Mouse (Mus musculus): ENCODE results near the gene Akap13. TPM values are rescaled to one million over a fixed set of nuclear protein-coding genes. Genes with fewer than 3 reads are reported as not detected.
A peak's percentile ranks its signal among the peaks of the same experiment; 100 is the strongest.
"Not testable (repeated sequence)": the region's sequence is repeated elsewhere in the genome, so short reads cannot be mapped to it uniquely, and the experiment has no call there.

Akap13 gene
- polyA plus RNA-seq, 1 experiment from 2014 or later: 69.8 TPM

DNA sequence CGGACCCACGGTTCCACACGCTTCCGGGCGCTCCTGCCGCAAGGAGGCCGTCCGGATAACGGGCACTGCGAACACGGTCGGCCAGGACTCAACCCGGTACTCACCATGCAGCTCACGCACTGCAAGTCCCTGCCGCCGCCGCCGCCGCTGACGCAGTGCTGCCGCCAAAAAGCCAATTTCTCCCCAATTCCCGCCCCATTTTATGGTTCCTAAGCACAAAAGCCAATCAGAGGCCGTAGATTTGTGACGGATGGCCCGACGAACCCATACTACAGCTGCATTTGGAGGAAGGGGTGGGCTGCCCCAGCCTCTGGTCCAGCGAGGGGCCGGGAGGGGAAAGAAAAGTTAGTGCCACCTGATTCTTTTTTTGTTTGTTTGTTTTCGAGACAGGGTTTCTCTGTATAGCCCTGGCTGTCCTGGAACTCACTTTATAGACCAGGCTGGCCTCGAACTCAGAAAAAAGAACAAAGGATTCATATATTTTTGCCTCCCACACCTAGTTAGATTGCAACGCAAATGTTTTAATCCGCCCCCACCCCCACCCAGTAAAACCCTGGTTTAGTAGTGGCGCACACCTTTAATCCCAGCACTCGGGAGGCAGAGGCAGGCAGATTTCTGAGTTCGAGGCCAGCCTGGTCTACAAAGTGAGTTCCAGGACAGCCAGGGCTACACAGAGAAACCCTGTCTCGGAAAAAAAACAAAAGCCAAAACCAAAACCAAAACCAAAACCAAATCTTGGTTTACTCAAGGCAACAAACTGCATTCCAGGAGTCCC, 326.8 kb downstream of the Akap13 start:
- WGBS: 13% methylated on average over 36 of the region's 36 CpGs

DNA sequence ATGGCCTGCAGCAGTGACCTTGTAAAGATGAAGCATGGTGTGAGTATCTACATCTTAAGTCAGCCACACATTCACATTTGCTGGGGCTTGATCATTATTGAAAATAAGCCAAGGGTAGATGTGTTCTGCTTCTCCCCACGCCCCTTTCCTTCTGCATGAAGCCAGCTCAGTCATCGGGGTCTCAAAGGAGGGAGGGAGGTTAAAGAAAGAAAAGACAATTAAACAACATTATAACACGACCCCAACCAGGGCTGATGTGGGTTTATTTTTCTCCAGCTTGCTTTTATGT, 327.3 kb downstream of the Akap13 start:
- Histone ChIP-seq H3K4me3 (ENCODE audit: low read length) (no peak overlapping the region), H3K27me3 (ENCODE audit: control insufficient read depth, insufficient read depth, low read length) (no peaks in the 10 kb centered on the region), H3K27ac (ENCODE audit: low read depth, low read length) (no peak overlapping the region; the same call in 1 of the 2 replicates), H3K4me2 (replicated peaks; ENCODE audit: low read depth, low read length) (no peak overlapping the region), H3K9me3 (ENCODE audit: control insufficient read depth, low read length) (no peaks in the 10 kb centered on the region), H3K4me1 (ENCODE audit: control insufficient read depth, insufficient read depth, low read length) (peaks cover 9% of the 10 kb centered on the region), H3K9ac (ENCODE audit: low read depth, low read length) (no peak overlapping the region), H3K36me3 (ENCODE audit: control insufficient read depth, insufficient read depth, low read length) (peaks cover 13% of the 10 kb centered on the region)
- no peak for ATAC-seq (ENCODE audit: low FRiP score, low TSS enrichment)
- 46% methylated on average over 3 of the region's 3 CpGs for whole genome bisulfite sequencing

More for the DNA sequence above, 326.8 kb downstream of the Akap13 start:
- peaks cover 18% of the 10 kb centered on the region for H3K36me3 ChIP-seq (ENCODE audit: control insufficient read depth, insufficient read depth, low read length)
- H3K9ac ChIP-seq (ENCODE audit: low read depth, low read length): peak overlapping the region; percentile 66; the same call in 1 of the 2 replicates
- ATAC-seq (ENCODE audit: low FRiP score, low TSS enrichment): peak; percentile 92
- peaks cover 8% of the 10 kb centered on the region for H3K4me1 ChIP-seq (ENCODE audit: control insufficient read depth, insufficient read depth, low read length)
- H3K27ac ChIP-seq (ENCODE audit: low read depth, low read length): no peak overlapping the region; the same call in 1 of the 2 replicates
- H3K27me3 ChIP-seq (ENCODE audit: control insufficient read depth, insufficient read depth, low read length): no peaks in the 10 kb centered on the region
- H3K4me2 ChIP-seq (replicated peaks; ENCODE audit: low read depth, low read length): peak overlapping the region; percentile 58
- H3K4me3 ChIP-seq (ENCODE audit: low read length): peak overlapping the region; percentile 59
- H3K9me3 ChIP-seq (ENCODE audit: control insufficient read depth, low read length): no peaks in the 10 kb centered on the region

DNA sequence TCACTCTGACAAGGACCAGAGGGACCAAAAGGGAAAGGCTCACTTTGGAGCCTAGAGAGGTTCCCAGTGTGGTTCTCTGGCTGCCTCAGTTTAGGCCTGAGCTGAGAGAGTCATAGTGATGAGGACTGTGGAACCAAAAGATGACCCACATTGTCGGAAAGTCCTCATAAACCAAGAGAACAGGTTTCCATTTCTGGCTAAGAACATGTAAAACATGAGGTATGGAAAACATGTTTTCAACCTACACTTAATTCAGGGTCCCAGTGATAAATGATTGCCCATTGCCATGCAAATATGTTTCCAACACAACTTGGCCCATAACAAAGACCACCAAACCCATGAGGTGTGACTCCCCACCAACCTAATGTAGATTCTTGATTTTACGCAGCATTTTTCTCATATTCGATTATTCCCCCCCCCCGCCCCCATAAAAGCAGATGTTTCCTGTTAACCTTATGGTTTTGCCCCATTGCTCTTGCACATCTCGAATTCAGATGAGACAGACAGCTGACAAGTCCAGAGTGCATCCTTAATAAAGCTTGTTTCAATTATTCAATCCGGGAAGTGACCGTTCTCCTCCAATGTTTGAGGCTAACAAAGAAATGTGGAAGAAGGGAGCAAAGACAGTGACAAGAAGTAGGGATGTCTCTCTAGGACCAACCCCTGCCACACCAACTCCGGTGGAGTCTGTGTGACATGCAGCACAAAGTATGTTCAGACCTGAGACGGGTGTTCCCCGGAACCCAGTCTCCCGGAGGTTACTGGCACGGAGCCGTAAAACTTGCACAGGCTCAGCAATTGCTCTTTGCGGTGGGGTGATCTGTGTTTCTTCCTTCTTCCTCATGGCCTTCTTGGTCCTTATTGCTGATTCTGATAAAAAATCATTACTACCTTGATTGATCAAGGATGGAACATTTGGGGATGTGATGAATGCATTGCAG, 330.3 kb downstream of the Akap13 start:
- H3K27ac ChIP-seq (ENCODE audit: low read depth, low read length): no peak overlapping the region
- no peaks in the 10 kb centered on the region for H3K9me3 ChIP-seq (ENCODE audit: control insufficient read depth, low read length)
- H3K27me3 ChIP-seq (ENCODE audit: control insufficient read depth, insufficient read depth, low read length): no peaks in the 10 kb centered on the region
- H3K4me1 ChIP-seq (ENCODE audit: control insufficient read depth, insufficient read depth, low read length): peaks cover 15% of the 10 kb centered on the region
- no peak overlapping the region for H3K4me2 ChIP-seq (replicated peaks; ENCODE audit: low read depth, low read length)
- H3K36me3 ChIP-seq (ENCODE audit: control insufficient read depth, insufficient read depth, low read length): no peaks in the 10 kb centered on the region
- no peak overlapping the region for H3K4me3 ChIP-seq (ENCODE audit: low read length)
- H3K9ac ChIP-seq (ENCODE audit: low read depth, low read length): no peak overlapping the region
- no peak for ATAC-seq (ENCODE audit: low FRiP score, low TSS enrichment)
- WGBS: 63% methylated on average over 14 of the region's 14 CpGs

DNA sequence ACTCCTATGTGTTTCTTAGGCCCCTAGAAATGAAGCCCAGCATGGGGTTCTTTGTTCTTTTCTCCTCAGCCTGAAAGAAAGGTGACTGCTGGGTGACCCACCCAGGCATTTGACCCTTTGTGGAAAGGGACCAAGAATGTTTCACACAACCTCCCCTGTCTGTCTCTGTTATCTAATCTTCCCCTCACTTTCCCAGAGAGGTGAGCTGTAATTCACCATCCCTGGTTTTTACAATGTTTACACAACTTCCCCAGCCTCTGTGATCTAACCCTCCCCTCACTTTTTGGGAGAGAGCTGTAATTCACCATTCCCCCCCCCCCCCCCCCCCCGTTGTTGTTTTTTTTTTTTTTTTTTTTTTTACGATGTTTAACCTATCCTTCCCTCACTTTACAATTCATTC, 331.5 kb downstream of the Akap13 start:
- Histone ChIP-seq H3K27ac (ENCODE audit: low read depth, low read length) (peak overlapping the region; percentile 51; the same call in 1 of the 2 replicates), H3K27me3 (ENCODE audit: control insufficient read depth, insufficient read depth, low read length) (no peaks in the 10 kb centered on the region), H3K4me3 (ENCODE audit: low read length) (no peak overlapping the region), H3K4me2 (replicated peaks; ENCODE audit: low read depth, low read length) (no peak overlapping the region), H3K4me1 (ENCODE audit: control insufficient read depth, insufficient read depth, low read length) (peaks cover 15% of the 10 kb centered on the region), H3K9me3 (ENCODE audit: control insufficient read depth, low read length) (no peaks in the 10 kb centered on the region), H3K9ac (ENCODE audit: low read depth, low read length) (no peak overlapping the region), H3K36me3 (ENCODE audit: control insufficient read depth, insufficient read depth, low read length) (no peaks in the 10 kb centered on the region)
- WGBS: 0% methylated on average over 1 of the region's 2 CpGs
- peak; percentile 71; the same call in 1 of the 2 replicates for ATAC-seq (ENCODE audit: low FRiP score, low TSS enrichment)

DNA sequence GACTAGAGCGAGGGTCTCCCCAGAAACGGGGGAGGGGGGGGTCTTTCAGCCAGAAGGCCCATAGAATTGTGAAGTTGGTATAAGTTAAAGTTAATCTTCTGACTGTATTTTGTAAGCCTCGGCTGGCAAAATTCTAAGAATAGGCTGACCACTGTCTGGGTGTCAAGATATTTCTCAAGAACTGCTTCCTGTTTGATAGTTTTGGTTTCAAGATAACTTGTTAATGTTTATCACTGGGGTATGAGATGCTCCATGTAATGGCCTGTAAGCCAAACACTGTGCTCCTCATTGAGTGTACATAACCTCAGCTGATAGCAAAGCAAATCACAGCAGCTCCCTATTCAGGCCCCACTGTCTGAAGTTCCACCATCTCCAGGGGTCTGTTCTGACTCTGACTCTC, 332.0 kb downstream of the Akap13 start:
- no peak overlapping the region for H3K4me2 ChIP-seq (replicated peaks; ENCODE audit: low read depth, low read length)
- 31% methylated on average over 3 of the region's 3 CpGs for WGBS
- ATAC-seq (ENCODE audit: low FRiP score, low TSS enrichment): no peak
- no peak overlapping the region for H3K4me3 ChIP-seq (ENCODE audit: low read length)
- H3K36me3 ChIP-seq (ENCODE audit: control insufficient read depth, insufficient read depth, low read length): no peaks in the 10 kb centered on the region
- H3K9me3 ChIP-seq (ENCODE audit: control insufficient read depth, low read length): no peaks in the 10 kb centered on the region
- peak overlapping the region; percentile 48; the same call in 1 of the 2 replicates for H3K27ac ChIP-seq (ENCODE audit: low read depth, low read length)
- peaks cover 16% of the 10 kb centered on the region for H3K4me1 ChIP-seq (ENCODE audit: control insufficient read depth, insufficient read depth, low read length)
- H3K27me3 ChIP-seq (ENCODE audit: control insufficient read depth, insufficient read depth, low read length): no peaks in the 10 kb centered on the region
- H3K9ac ChIP-seq (ENCODE audit: low read depth, low read length): no peak overlapping the region

DNA sequence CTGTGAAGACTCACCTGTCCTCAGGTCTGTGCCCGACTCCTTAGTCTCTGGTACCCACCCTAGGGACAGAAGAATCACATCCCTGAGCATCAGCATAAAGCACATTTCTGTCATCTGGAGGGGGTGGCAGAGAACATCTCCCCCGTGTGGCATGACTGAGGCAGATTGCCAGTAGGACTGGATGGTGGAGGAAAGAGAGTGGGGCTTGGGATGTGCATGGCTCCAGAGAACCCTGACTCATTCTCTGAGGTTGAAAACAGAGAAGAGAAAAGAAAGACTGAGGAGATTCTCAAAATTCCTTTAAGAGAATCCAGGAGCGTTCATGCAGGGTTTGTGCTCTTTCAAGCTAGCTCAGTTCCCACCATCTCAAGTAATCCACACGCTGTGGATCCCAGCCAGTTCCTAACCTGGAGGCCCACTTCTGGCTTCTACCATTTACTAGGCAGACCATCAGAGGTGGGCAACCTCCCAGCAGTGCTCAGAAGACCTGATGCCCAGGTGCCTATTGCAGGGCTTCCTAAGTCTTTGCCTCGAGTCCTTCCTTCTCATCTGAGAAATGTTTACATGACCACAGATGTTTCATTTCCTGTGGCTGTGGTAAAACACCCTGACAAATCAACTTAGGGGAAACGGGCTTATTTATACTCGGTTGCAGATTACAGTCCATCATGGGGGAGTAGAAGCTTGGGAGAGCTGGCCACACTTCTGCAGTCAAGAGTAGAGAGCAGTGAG, 332.9 kb downstream of the Akap13 start:
- H3K4me3 ChIP-seq (ENCODE audit: low read length); ATAC-seq (ENCODE audit: low FRiP score, low TSS enrichment): not testable (repeated sequence)
- WGBS: 47% methylated on average over 4 of the region's 7 CpGs

DNA sequence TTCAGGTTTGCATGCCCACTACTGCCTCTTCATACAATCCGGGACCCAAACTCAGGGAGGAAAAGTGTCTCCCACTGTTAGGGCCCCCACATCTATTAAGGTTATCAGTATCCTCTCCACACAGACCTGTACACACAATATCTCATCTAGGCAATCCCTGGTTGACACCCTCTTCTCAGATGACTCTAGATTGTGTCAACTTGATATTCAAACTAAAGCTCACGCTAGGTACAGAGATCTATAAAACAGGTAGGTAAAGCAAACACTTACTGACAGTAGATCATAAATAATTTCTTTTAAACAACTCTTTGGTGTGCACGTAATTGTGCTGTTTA, 333.4 kb downstream of the Akap13 start:
- WGBS: 34% methylated on average over 3 of the region's 3 CpGs

More for the DNA sequence above, 332.9 kb downstream of the Akap13 start:
- not testable (repeated sequence) for H3K9me3 ChIP-seq (ENCODE audit: control insufficient read depth, low read length); H3K9ac ChIP-seq (ENCODE audit: low read depth, low read length); H3K36me3 ChIP-seq (ENCODE audit: control insufficient read depth, insufficient read depth, low read length); H3K4me2 ChIP-seq (replicated peaks; ENCODE audit: low read depth, low read length); H3K27me3 ChIP-seq (ENCODE audit: control insufficient read depth, insufficient read depth, low read length)
- Histone ChIP-seq H3K4me1 (ENCODE audit: control insufficient read depth, insufficient read depth, low read length) (peaks cover 25% of the 10 kb centered on the region), H3K27ac (ENCODE audit: low read depth, low read length) (peak overlapping the region; percentile 26; the same call in 1 of the 2 replicates)

DNA sequence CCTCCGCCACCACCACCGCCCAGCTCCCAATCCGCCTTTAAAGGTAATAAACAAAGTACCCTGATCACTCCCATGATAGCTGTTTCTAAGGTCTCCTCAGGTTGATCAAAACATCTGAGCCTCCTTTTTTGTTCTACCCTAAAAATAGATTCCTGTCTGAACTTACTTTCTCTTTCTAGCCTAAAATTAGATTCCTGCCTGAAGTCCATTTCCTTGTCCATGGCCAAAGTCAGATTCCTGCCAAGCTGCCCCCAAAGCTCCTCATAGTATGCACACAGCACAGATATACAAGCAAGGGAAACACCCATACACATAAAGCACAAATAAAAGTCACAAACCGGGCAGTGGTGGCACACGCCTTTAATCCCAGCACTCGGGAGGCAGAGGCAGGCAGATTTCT, 334.4 kb downstream of the Akap13 start:
- H3K9ac ChIP-seq (ENCODE audit: low read depth, low read length): no peak overlapping the region
- no peak for ATAC-seq (ENCODE audit: low FRiP score, low TSS enrichment)
- H3K27ac ChIP-seq (ENCODE audit: low read depth, low read length): no peak overlapping the region
- no peak overlapping the region for H3K4me2 ChIP-seq (replicated peaks; ENCODE audit: low read depth, low read length)
- H3K36me3 ChIP-seq (ENCODE audit: control insufficient read depth, insufficient read depth, low read length): no peaks in the 10 kb centered on the region
- H3K9me3 ChIP-seq (ENCODE audit: control insufficient read depth, low read length): no peaks in the 10 kb centered on the region
- peaks cover 26% of the 10 kb centered on the region for H3K4me1 ChIP-seq (ENCODE audit: control insufficient read depth, insufficient read depth, low read length)
- no peaks in the 10 kb centered on the region for H3K27me3 ChIP-seq (ENCODE audit: control insufficient read depth, insufficient read depth, low read length)
- no peak overlapping the region for H3K4me3 ChIP-seq (ENCODE audit: low read length)
- 95% methylated on average over 6 of the region's 6 CpGs for WGBS

More for the DNA sequence above, 333.4 kb downstream of the Akap13 start:
- ATAC-seq (ENCODE audit: low FRiP score, low TSS enrichment); H3K4me2 ChIP-seq (replicated peaks; ENCODE audit: low read depth, low read length); H3K9me3 ChIP-seq (ENCODE audit: control insufficient read depth, low read length); H3K27ac ChIP-seq (ENCODE audit: low read depth, low read length); H3K27me3 ChIP-seq (ENCODE audit: control insufficient read depth, insufficient read depth, low read length); H3K9ac ChIP-seq (ENCODE audit: low read depth, low read length); H3K36me3 ChIP-seq (ENCODE audit: control insufficient read depth, insufficient read depth, low read length); H3K4me3 ChIP-seq (ENCODE audit: low read length): not testable (repeated sequence)
- peaks cover 26% of the 10 kb centered on the region for H3K4me1 ChIP-seq (ENCODE audit: control insufficient read depth, insufficient read depth, low read length)
